Mouse (Mus musculus) bone marrow, adult 2 months (tissue): Measurements from ENCODE around the gene Gm960. TPM values are rescaled to one million over a fixed set of nuclear protein-coding genes. Genes with fewer than 3 reads are reported as not detected.

Source experiments
- H3K27ac ChIP-seq: fragments of 200-500 bp; 2 replicates; pipeline ENCODE4 v1.5.1; 2012; ENCODE audit warnings: low read depth, mild to moderate bottlenecking, control low read depth, inconsistent platforms, low read length; ENCODE audit not compliant: control insufficient read depth, poor library complexity, insufficient read depth
- H3K4me1 ChIP-seq: fragments of 200-500 bp; 2 replicates; pipeline ENCODE4 v1.6.1; 2011; ENCODE audit warnings: low read length; ENCODE audit not compliant: control insufficient read depth, insufficient read depth
- H3K4me3 ChIP-seq: fragments of 200-500 bp; replicated peaks from 2 replicates; pipeline ENCODE3; 2011; ENCODE audit warnings: mild to moderate bottlenecking, low read depth, low read length, control low read depth; ENCODE audit not compliant: control insufficient read depth
- CTCF ChIP-seq: fragments of 200-500 bp; IDR thresholded peaks from 2 replicates; pipeline ENCODE4 v1.5.1; 2011; ENCODE audit warnings: low read length, control low read depth; ENCODE audit not compliant: control insufficient read depth, insufficient read depth
- POLR2A ChIP-seq: fragments of 200-500 bp; IDR thresholded peaks from 2 replicates; pipeline ENCODE4 v1.6.1; 2011; ENCODE audit warnings: low read depth, mild to moderate bottlenecking, control low read depth, low read length, borderline replicate concordance; ENCODE audit not compliant: control insufficient read depth
- WGBS: fragments of 180-500 bp; shearing (Covaris S2); methylation state at CpG from one replicate; pipeline ENCODE4 v1.1.7; 2018; 5-methylcytosine and 5-hydroxymethylcytosine counted together
- polyA plus RNA-seq: library from polyadenylated mRNA; stranded (reverse); fragments of >200 nt; gene quantifications from 2 replicates; pipeline ENCODE4 v1.2.4, GENCODE M21; 2011; ENCODE audit warnings: low replicate concordance; ENCODE audit not compliant: missing spikeins, insufficient read depth, insufficient read length

The Gm960 gene
- polyA plus RNA-seq, 1 experiment = not detected

GRCm38 (mm10) chr19:4670776-4671175 lies 27.7 kb downstream of the Gm960 start:
- Histone ChIP-seq H3K4me3 (no peak overlapping the region), H3K4me1 (no peaks in the 10 kb centered on the region), H3K27ac (no peak overlapping the region)
- WGBS = 71% methylated on average over 4 of the region's 4 CpGs
- TF ChIP-seq POLR2A (no peak), CTCF (no peak)

- TF ChIP-seq POLR2A = no peak
- no peak for TF ChIP-seq CTCF
- no peak overlapping the region for H3K27ac ChIP-seq
- H3K4me1 ChIP-seq = no peaks in the 10 kb centered on the region
- H3K4me3 ChIP-seq = no peak overlapping the region
Measured at GRCm38 (mm10) chr19:4666815-4667214, 31.7 kb downstream of the Gm960 start.

GRCm38 (mm10) chr19:4658156-4658555 lies 40.3 kb downstream of the Gm960 start:
- WGBS = 89% methylated on average over 5 of the region's 5 CpGs
- TF ChIP-seq CTCF = no peak

GRCm38 (mm10) chr19:4646917-4647492 lies 51.5 kb downstream of the Gm960 start:
- no peaks in the 10 kb centered on the region for H3K4me1 ChIP-seq
- WGBS = 79% methylated on average over 11 of the region's 11 CpGs
- H3K4me3 ChIP-seq = no peak overlapping the region

More at GRCm38 (mm10) chr19:4658156-4658555, 40.3 kb downstream of the Gm960 start:
- H3K4me3 ChIP-seq = no peak overlapping the region
- H3K4me1 ChIP-seq = no peaks in the 10 kb centered on the region; the same call in 1 of the 2 replicates
- H3K27ac ChIP-seq = no peak overlapping the region

GRCm38 (mm10) chr19:4644271-4644670 lies 54.2 kb downstream of the Gm960 start:
- TF ChIP-seq CTCF (no peak), POLR2A (no peak)
- no peaks in the 10 kb centered on the region for H3K4me1 ChIP-seq
- 44% methylated on average over 10 of the region's 10 CpGs for WGBS
- no peak overlapping the region for H3K4me3 ChIP-seq
- no peak overlapping the region for H3K27ac ChIP-seq

More at GRCm38 (mm10) chr19:4646917-4647492, 51.5 kb downstream of the Gm960 start:
- H3K27ac ChIP-seq = no peak overlapping the region
- TF ChIP-seq CTCF (no peak), POLR2A (no peak)

GRCm38 (mm10) chr19:4635986-4636385 lies 62.5 kb downstream of the Gm960 start:
- WGBS = 65% methylated on average over 4 of the region's 4 CpGs

GRCm38 (mm10) chr19:4628819-4629218 lies 69.6 kb downstream of the Gm960 start:
- Histone ChIP-seq H3K4me3 (no peak overlapping the region), H3K4me1 (peaks cover 5% of the 10 kb centered on the region), H3K27ac (no peak overlapping the region)
- TF ChIP-seq POLR2A = no peak
- TF ChIP-seq CTCF = 0 out of 2 replicates have a peak, but pooled peaks have one; percentile 36
- 0% methylated on average over 1 of the region's 1 CpGs for WGBS

More at GRCm38 (mm10) chr19:4635986-4636385, 62.5 kb downstream of the Gm960 start:
- H3K4me3 ChIP-seq = no peak overlapping the region
- no peak overlapping the region for H3K27ac ChIP-seq
- TF ChIP-seq CTCF (no peak), POLR2A (no peak)
- H3K4me1 ChIP-seq = no peaks in the 10 kb centered on the region

GRCm38 (mm10) chr19:4625829-4626535 lies 72.5 kb downstream of the Gm960 start:
- Histone ChIP-seq H3K27ac (peak overlapping the region; percentile 89), H3K4me1 (peaks cover 5% of the 10 kb centered on the region), H3K4me3 (peak overlapping the region; percentile 96)
- TF ChIP-seq CTCF = no peak
- TF ChIP-seq POLR2A = no peak
- WGBS = under 1% methylated on average over 35 of the region's 35 CpGs

- 1% methylated on average over 64 of the region's 64 CpGs for WGBS
- TF ChIP-seq POLR2A = peak; percentile 31; the same call in 1 of the 2 replicates
- TF ChIP-seq CTCF = no peak
- H3K4me3 ChIP-seq = peak within 1 kb of the TSS; percentile 96
- H3K27ac ChIP-seq = peak within 1 kb of the TSS; percentile 89
- H3K4me1 ChIP-seq = peaks cover 5% of the 10 kb centered on the region
Measured at GRCm38 (mm10) chr19:4625179-4625828, 73.2 kb downstream of the Gm960 start, which contains the start of gene Rce1. TSS of gene Rce1 (minus strand) at chr19:4625641.
